Mouse (Mus musculus) midbrain, embryonic 14.5 days (tissue): ENCODE measurements around the gene Wrnip1. TPM values are rescaled to one million over a fixed set of nuclear protein-coding genes. Genes with fewer than 3 reads are reported as not detected.
"Not testable (repeated sequence)": the region's sequence is repeated elsewhere in the genome, so short reads cannot be mapped to it uniquely, and the experiment has no call there.

Experiments
- ATAC-seq: fragments of 200-750 bp; cut with Nextera tagmentation; 2 replicates; pipeline ENCODE4 v1.8.0; 2017; ENCODE audit warnings: moderate number of reproducible peaks, moderate library complexity; ENCODE audit not compliant: low FRiP score, low TSS enrichment
- DNase-seq: peaks from one replicate; pipeline ENCODE4 v3.0.0-alpha.2; 2015
- H3K27ac ChIP-seq: fragments of 300-500 bp; sonication (generic); replicated peaks from 2 replicates; pipeline ENCODE4 v1.5.1; 2014; ENCODE audit warnings: mild to moderate bottlenecking, low read depth, low read length, moderate library complexity
- H3K27me3 ChIP-seq: fragments of 300-500 bp; sonication (generic); 2 replicates; pipeline ENCODE4 v1.6.1; 2014; ENCODE audit warnings: low read length, control low read depth, mixed read lengths; ENCODE audit not compliant: control insufficient read depth, insufficient read depth
- H3K36me3 ChIP-seq: fragments of 300-500 bp; sonication (generic); 2 replicates; pipeline ENCODE4 v1.6.1; 2014; ENCODE audit warnings: low read length, control low read depth; ENCODE audit not compliant: control insufficient read depth, insufficient read depth
- H3K4me1 ChIP-seq: fragments of 300-500 bp; sonication (generic); 2 replicates; pipeline ENCODE4 v1.6.1; 2014; ENCODE audit warnings: mild to moderate bottlenecking, antibody characterized with exemption, low read length, control low read depth; ENCODE audit not compliant: control insufficient read depth, insufficient read depth
- H3K4me2 ChIP-seq: fragments of 300-500 bp; sonication (generic); 2 replicates; pipeline ENCODE4 v1.6.1; 2014; ENCODE audit warnings: mild to moderate bottlenecking, low read length, moderate library complexity
- H3K4me3 ChIP-seq: fragments of 300-500 bp; sonication (generic); replicated peaks from 2 replicates; pipeline ENCODE4 v1.5.1; 2014; ENCODE audit warnings: low read depth, low read length
- H3K9ac ChIP-seq: fragments of 300-500 bp; sonication (generic); replicated peaks from 2 replicates; pipeline ENCODE4 v1.6.1; 2014; ENCODE audit warnings: mild to moderate bottlenecking, low read length, moderate library complexity
- H3K9me3 ChIP-seq: fragments of 300-500 bp; sonication (generic); 2 replicates; pipeline ENCODE4 v1.6.1; 2016; ENCODE audit warnings: low read length, control low read depth, mixed read lengths; ENCODE audit not compliant: control insufficient read depth
- WGBS: fragments of 180-500 bp; shearing (Covaris S2); extraction: QIAGEN DNeasy Blood & Tissue Kit; methylation state at CpG from one replicate; pipeline ENCODE4 v1.1.7; 2014; 5-methylcytosine and 5-hydroxymethylcytosine counted together
- polyA plus RNA-seq: library from polyadenylated mRNA; unstranded; fragments of >200 nt; fragmentation: Nextera tagmentation; extraction: Ambion mirVana; gene quantifications from 2 replicates; pipeline ENCODE4 v1.2.1, GENCODE M21; 2014

Gene Wrnip1
- polyA plus RNA-seq, 1 experiment from 2014 or later, result 26.5 TPM

GRCm38 (mm10) chr13:32868233-32868632 lies 66.4 kb downstream of the Wrnip1 start:
- H3K27me3 ChIP-seq, H3K9ac ChIP-seq, H3K36me3 ChIP-seq, H3K4me3 ChIP-seq, ATAC-seq, DNase-seq, H3K27ac ChIP-seq, H3K4me1 ChIP-seq, H3K4me2 ChIP-seq, H3K9me3 ChIP-seq: not testable (repeated sequence)
- 94% methylated on average over 4 of the region's 4 CpGs for WGBS

DNA sequence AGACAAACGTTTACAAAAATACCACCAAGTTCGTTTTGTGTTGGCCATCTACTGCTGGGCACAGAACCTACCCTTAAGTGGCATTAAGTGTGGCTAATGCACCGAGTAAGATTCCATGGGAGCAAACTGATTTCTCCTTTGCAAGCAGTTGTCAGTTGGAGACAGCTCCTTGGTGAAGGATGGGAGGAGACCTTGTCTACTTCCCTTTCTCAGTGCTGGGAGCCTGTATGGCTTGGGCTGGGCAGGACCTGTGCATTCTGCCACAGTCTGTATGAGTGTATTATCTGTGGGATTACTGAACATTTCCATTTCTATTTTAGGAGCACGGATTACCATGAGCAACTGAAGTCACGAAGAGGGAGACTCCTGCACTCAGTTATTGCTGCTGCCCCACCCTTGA lies 67.0 kb downstream of the Wrnip1 start:
- Histone ChIP-seq H3K36me3 (no peaks in the 10 kb centered on the region), H3K9ac (no peak overlapping the region), H3K4me2 (no peak overlapping the region), H3K4me3 (no peak overlapping the region), H3K27me3 (no peaks in the 10 kb centered on the region), H3K9me3 (no peaks in the 10 kb centered on the region), H3K27ac (no peak overlapping the region), H3K4me1 (no peaks in the 10 kb centered on the region)
- ATAC-seq, result no peak
- DNase-seq, result no peak
- 56% methylated on average over 5 of the region's 5 CpGs for WGBS

Other genes with a start within 250 kb of the Wrnip1 start
- gene Mylk4, start 18.1 kb upstream of the Wrnip1 start, polyA plus RNA-seq, result 0.20 TPM in 1 of 2 replicates, not detected in the other
- gene D930007J09Rik, start 811 bp downstream of the Wrnip1 start, polyA plus RNA-seq, result not detected in 2 replicates
- 2.2 and 2.9 TPM in 2 replicates for gene Serpinb1a, start 49.1 kb downstream of the Wrnip1 start, polyA plus RNA-seq
- not detected in 2 replicates for gene Serpinb1c, start 96.2 kb downstream of the Wrnip1 start, polyA plus RNA-seq
- gene Serpinb6b, start 163.2 kb downstream of the Wrnip1 start, polyA plus RNA-seq, result 0.81 and 0.95 TPM in 2 replicates
- 0.32 and 1.8 TPM in 2 replicates for gene Serpinb9, start 201.2 kb downstream of the Wrnip1 start, polyA plus RNA-seq
- 0.62 TPM in 1 of 2 replicates, not detected in the other for gene Serpinb9b, start 225.4 kb downstream of the Wrnip1 start, polyA plus RNA-seq